Mouse (Mus musculus) stomach, postnatal 0 days (tissue): ENCODE measurements around the gene Myh3. TPM values are rescaled to one million over a fixed set of nuclear protein-coding genes. Genes with fewer than 3 reads are reported as not detected.

Experiments used
- ATAC-seq: fragments of 200-750 bp; cut with Nextera tagmentation; 2 replicates; pipeline ENCODE4 v1.8.0; 2017; ENCODE audit not compliant: low FRiP score, low TSS enrichment
- DNase-seq: peaks from one replicate; pipeline ENCODE4 v3.0.0-alpha.2; 2016; ENCODE audit warnings: low spot score
- H3K27ac ChIP-seq: fragments of 300-500 bp; sonication (generic); replicated peaks from 2 replicates; pipeline ENCODE4 v1.5.1; 2014; ENCODE audit warnings: mild to moderate bottlenecking, control low read depth
- H3K27me3 ChIP-seq: fragments of 300-500 bp; sonication (generic); 2 replicates; pipeline ENCODE4 v1.6.1; 2014; ENCODE audit warnings: low read length; ENCODE audit not compliant: control insufficient read depth, insufficient read depth
- H3K36me3 ChIP-seq: fragments of 300-500 bp; sonication (generic); 2 replicates; pipeline ENCODE4 v1.6.1; 2014; ENCODE audit warnings: low read length, mixed read lengths; ENCODE audit not compliant: control insufficient read depth, insufficient read depth
- H3K4me1 ChIP-seq: fragments of 300-500 bp; sonication (generic); replicated peaks from 2 replicates; pipeline ENCODE4 v1.6.1; 2014; ENCODE audit warnings: antibody characterized with exemption; ENCODE audit not compliant: control insufficient read depth, insufficient read depth
- H3K4me2 ChIP-seq: fragments of 300-500 bp; sonication (generic); replicated peaks from 2 replicates; pipeline ENCODE4 v1.6.1; 2014; ENCODE audit warnings: low read depth, mild to moderate bottlenecking, control low read depth, moderate library complexity
- H3K4me3 ChIP-seq: fragments of 300-500 bp; sonication (generic); 2 replicates; pipeline ENCODE4 v1.5.1; 2014; ENCODE audit warnings: low read depth, low read length, control low read depth
- H3K9ac ChIP-seq: fragments of 300-500 bp; sonication (generic); 2 replicates; pipeline ENCODE4 v1.6.1; 2014; ENCODE audit warnings: mild to moderate bottlenecking, low read length, control low read depth, mixed read lengths
- H3K9me3 ChIP-seq: fragments of 300-500 bp; sonication (generic); 2 replicates; pipeline ENCODE4 v1.6.1; 2016; ENCODE audit warnings: low read length; ENCODE audit not compliant: control insufficient read depth
- CTCF ChIP-seq: IDR thresholded peaks from 2 replicates; pipeline ENCODE4 v1.5.1; 2016; ENCODE audit warnings: antibody characterized with exemption, low read depth, mild to moderate bottlenecking, moderate library complexity
- EP300 ChIP-seq: optimal IDR thresholded peaks from 2 replicates; pipeline ENCODE3; 2016; ENCODE audit warnings: antibody characterized with exemption
- WGBS: fragments of 180-500 bp; shearing (Covaris S2); extraction: QIAGEN DNeasy Blood & Tissue Kit; methylation state at CpG from one replicate; pipeline ENCODE4 v1.1.7; 2014; 5-methylcytosine and 5-hydroxymethylcytosine counted together
- polyA plus RNA-seq: library from polyadenylated mRNA; unstranded; fragments of >200 nt; fragmentation: Nextera tagmentation; extraction: Ambion mirVana; gene quantifications from 2 replicates; pipeline ENCODE4 v1.2.1, GENCODE M21; 2015

Gene Myh3
- polyA plus RNA-seq, 1 experiment from 2014 or later = 0.91 TPM

DNA sequence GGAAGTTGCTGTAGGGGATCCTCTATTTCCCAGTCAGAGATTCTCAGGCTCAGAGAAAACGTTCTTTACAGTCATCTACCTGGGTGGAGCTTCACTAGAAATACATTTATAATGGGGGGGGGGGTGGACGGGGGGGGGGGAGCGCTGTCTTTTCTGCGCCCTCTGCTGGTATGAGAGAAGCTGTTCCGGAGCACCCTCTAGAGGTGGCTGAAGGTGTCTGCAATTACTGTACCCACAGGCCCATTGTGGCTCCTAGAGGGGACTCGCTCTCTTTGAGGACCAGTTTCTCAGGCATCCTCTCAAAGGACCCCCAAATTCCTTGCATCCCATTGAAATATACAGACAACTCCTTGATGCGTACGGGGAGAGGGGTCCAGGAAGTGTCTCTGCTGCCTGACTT is 23.6 kb downstream of the Myh3 start:
- WGBS = 44% methylated on average over 5 of the region's 8 CpGs

DNA sequence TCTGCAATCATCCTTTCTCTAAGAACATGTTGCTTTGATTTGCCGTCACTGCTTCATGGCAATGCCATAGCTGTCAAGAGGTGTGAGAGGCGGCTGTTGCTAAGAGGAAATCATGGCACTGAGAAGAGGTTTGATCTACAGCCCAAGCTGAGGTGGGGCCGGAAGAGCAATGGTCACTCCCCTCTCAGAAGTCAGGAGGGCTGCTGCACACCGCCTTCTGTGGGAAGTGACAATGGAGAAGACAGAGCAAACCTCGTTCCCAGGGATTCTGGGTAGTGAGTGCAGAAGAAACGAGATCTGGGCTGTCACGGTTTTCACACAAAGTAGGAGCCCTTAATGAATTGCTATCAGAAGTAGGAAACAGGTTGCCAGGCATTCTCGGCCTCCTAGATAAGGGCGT is 25.2 kb downstream of the Myh3 start:
- no peaks in the 10 kb centered on the region for H3K9me3 ChIP-seq
- no peak overlapping the region for H3K27ac ChIP-seq
- no peaks in the 10 kb centered on the region for H3K4me1 ChIP-seq
- H3K9ac ChIP-seq = no peak overlapping the region
- H3K27me3 ChIP-seq = no peaks in the 10 kb centered on the region
- ATAC-seq (no peak), DNase-seq (no peak)
- no peak for TF ChIP-seq CTCF
- TF ChIP-seq EP300 = no peak
- H3K36me3 ChIP-seq = no peaks in the 10 kb centered on the region
- H3K4me2 ChIP-seq = no peak overlapping the region
- 73% methylated on average over 9 of the region's 9 CpGs for WGBS
- H3K4me3 ChIP-seq = no peak overlapping the region

More for the DNA sequence above, 23.6 kb downstream of the Myh3 start:
- Histone ChIP-seq H3K27me3 (no peaks in the 10 kb centered on the region), H3K9ac (no peak overlapping the region), H3K4me1 (no peaks in the 10 kb centered on the region), H3K9me3 (no peaks in the 10 kb centered on the region), H3K36me3 (no peaks in the 10 kb centered on the region), H3K4me2 (no peak overlapping the region), H3K27ac (no peak overlapping the region), H3K4me3 (no peak overlapping the region)
- peak; percentile 76 for TF ChIP-seq CTCF
- TF ChIP-seq EP300 = no peak
- ATAC-seq (0 out of 2 replicates have a peak, but pooled peaks have one; percentile 54), DNase-seq (peak; percentile 54)

DNA sequence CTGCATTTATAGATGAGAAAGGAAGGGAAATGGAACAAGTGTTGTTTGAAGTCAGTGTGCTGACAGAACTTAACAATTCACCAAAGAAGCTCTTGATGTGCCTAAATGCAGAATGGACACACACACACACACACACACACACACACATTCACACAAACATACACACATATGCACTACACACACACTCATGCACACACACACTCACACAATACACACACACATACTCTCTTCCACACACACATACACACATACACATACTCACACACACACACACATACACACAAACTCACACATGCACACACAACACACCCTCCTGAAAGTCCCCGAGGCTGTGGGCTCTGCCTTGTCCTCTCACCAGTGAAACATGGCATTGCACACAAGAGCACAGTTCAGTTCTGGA is 26.1 kb downstream of the Myh3 start:
- no peak for ATAC-seq

DNA sequence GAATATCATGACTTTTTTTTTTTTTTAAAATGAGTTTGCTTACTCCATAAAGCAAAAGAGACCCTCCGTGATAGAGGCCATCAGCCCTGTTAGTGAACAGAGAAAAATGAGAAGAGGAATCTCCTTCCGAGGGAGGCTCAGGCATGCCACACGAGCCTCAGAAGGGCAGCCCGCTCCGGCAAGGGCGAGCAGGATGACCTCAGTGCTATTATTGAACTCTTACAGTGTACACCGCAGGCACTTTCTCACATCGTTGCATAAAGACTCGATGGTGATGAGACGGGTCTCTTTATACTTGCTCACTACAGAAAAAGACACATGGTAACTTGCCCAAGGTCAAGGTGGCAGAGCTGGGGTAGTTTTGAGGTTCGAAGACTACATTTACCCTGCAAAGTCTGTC is 26.6 kb downstream of the Myh3 start:
- DNase-seq (no peak), ATAC-seq (no peak)
- H3K4me2 ChIP-seq = no peak overlapping the region
- no peaks in the 10 kb centered on the region for H3K36me3 ChIP-seq
- H3K9me3 ChIP-seq = no peaks in the 10 kb centered on the region
- WGBS = 68% methylated on average over 11 of the region's 11 CpGs
- no peak overlapping the region for H3K27ac ChIP-seq
- no peaks in the 10 kb centered on the region for H3K27me3 ChIP-seq
- H3K4me3 ChIP-seq = no peak overlapping the region
- H3K9ac ChIP-seq = no peak overlapping the region
- H3K4me1 ChIP-seq = no peaks in the 10 kb centered on the region
- no peak for TF ChIP-seq EP300
- TF ChIP-seq CTCF = no peak

More for the DNA sequence above, 26.1 kb downstream of the Myh3 start:
- Histone ChIP-seq H3K27me3 (no peaks in the 10 kb centered on the region), H3K4me3 (no peak overlapping the region), H3K9ac (no peak overlapping the region), H3K27ac (no peak overlapping the region), H3K36me3 (no peaks in the 10 kb centered on the region), H3K4me2 (no peak overlapping the region), H3K9me3 (no peaks in the 10 kb centered on the region), H3K4me1 (no peaks in the 10 kb centered on the region)
- DNase-seq = no peak
- 69% methylated on average over 1 of the region's 1 CpGs for WGBS
- TF ChIP-seq CTCF (no peak), EP300 (no peak)

DNA sequence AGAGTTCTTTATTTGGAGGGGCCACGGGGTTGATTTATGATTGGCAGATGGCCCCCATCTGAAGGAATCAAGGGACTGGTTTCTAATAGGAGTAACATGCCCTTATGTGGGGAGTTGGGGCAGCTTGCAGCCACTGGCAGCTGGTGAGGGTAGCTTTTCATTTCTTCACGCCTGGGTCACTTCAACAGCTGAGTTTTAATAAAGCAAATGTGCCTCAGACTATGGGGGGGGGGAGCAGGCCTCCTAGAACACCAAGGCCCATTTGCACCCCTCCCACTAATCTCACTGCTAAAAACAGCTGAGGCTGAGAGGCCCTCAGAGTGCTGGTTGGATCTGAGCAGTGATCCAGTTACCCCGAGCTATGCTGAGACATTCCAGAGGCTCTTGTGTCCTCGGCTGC is 27.6 kb downstream of the Myh3 start:
- no peaks in the 10 kb centered on the region for H3K4me1 ChIP-seq
- no peak overlapping the region for H3K4me2 ChIP-seq
- no peaks in the 10 kb centered on the region for H3K27me3 ChIP-seq
- H3K27ac ChIP-seq = no peak overlapping the region
- TF ChIP-seq EP300 = no peak
- H3K36me3 ChIP-seq = no peaks in the 10 kb centered on the region
- DNase-seq (no peak), ATAC-seq (no peak; the same call in 1 of the 2 replicates)
- no peak overlapping the region for H3K9ac ChIP-seq
- H3K9me3 ChIP-seq = no peaks in the 10 kb centered on the region
- WGBS = 53% methylated on average over 4 of the region's 4 CpGs
- no peak overlapping the region for H3K4me3 ChIP-seq

DNA sequence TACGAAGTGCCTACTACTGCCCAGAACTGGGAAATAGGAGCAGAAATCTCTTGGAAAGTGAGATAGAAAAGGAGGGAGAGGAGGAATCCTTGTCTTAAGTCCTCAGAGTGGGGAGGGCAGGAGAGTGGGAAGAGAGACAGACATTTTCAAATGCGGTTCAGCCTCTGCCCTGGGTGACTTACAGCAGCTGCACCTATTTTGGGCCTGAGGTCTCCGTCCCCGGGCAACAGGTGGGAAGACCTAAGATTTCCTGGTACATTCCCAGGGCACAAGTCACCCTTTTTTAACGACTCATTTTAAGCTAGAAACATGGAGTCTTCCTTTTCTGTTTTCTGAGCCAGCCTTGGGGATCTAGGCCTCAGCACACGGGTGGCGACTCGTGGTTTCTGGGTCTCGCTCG is 28.9 kb downstream of the Myh3 start:
- WGBS = 93% methylated on average over 10 of the region's 10 CpGs
- DNase-seq = no peak

More for the DNA sequence above, 28.9 kb downstream of the Myh3 start:
- Histone ChIP-seq H3K36me3 (no peaks in the 10 kb centered on the region), H3K9me3 (no peaks in the 10 kb centered on the region), H3K27me3 (no peaks in the 10 kb centered on the region), H3K4me2 (no peak overlapping the region), H3K9ac (no peak overlapping the region), H3K27ac (no peak overlapping the region), H3K4me1 (no peaks in the 10 kb centered on the region), H3K4me3 (no peak overlapping the region)
- ATAC-seq = no peak
- TF ChIP-seq CTCF = no peak
- no peak for TF ChIP-seq EP300
